Mouse (Mus musculus) embryo, embryonic 11 days (tissue): ENCODE data around the gene Best2.
A peak's percentile ranks its signal among the peaks of the same experiment; 100 is the strongest.

ENCODE experiments used
- DNase-seq: peaks from one replicate; pipeline ENCODE4 v3.0.0-alpha.2; 2015

Best2 gene

DNA sequence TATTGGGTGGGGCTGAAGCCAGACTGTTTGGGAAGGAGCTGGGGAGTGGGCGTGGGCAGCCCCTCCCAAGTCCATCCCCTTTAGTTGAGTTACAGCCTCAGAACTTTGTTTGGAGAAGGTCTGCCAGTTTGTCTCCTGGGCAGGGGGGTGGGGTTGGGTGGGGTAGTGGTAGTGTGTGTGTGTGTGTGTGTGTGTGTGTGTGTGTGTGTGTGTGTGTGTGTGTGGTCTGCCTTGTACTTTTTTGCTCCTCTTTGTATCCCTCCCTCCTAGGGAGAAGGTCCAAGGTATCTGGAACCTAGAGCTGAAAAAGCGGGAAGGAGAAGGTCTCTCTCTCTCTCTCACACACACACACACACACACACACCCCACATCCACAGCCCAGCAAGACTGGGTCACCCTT, at the start of gene Best2:
TSS of gene Best2 (minus strand) at position 101 of the 400 bp plus-strand sequence.
- DNase-seq: no peak

DNA sequence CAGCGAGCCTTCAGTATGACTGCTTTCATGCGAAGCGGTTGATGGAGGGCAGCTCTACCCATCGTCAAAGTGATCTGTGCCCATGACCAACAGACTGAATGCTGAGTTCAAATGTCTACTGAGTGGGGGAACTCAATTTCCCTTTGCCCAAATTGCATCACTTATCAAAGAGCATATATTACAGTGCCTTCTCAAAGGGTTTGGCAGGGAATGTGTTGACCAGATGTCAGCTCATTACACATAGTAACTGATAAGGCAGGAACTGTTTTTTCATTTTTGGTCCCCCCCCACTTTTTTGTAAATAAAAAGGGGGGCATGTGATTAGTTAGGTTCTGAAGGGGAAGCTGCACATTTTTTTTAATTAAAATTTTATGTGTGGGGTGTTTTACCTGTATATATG, 48.3 kb upstream of the Best2 start:
- no peak for DNase-seq

DNA sequence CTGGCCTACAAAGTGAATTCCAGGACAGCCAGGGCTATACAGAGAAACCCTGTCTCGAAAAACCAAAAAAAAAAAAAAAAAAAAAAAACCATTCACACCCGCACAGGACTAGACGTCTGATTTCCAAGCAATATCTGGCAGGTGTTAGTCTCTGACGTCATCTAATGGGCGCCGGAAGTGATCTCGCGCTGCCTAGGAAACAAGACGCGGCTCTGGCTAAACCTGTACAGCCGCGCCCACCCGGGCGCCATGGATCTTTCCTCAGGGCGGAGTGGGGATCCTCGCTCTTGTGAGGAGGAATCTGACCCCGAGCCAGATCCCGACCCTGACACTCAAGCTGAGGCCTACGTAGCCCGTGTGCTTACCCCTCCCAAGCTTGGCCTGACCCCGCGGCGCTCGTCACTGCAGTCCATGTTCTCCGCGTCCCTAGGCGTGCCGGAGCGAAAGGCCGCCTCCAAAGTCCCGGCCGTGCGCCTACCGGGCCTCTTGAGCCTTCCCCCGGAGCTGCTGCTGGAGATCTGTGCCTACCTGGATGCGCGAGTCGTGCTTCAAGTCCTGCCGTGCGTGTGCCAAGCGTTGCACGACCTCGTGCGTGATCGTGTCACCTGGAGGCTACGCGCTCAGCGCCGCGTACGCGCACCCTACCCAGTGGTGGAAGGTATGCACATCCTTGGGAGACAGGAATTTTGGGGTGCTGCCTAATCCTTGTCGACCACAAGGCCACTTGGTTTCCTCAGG, 45.7 kb upstream of the Best2 start, which contains the start of gene Fbxw9:
TSS of gene Fbxw9 (plus strand) at position 177 of the 738 bp plus-strand sequence.
- DNase-seq: peak; percentile 94

DNA sequence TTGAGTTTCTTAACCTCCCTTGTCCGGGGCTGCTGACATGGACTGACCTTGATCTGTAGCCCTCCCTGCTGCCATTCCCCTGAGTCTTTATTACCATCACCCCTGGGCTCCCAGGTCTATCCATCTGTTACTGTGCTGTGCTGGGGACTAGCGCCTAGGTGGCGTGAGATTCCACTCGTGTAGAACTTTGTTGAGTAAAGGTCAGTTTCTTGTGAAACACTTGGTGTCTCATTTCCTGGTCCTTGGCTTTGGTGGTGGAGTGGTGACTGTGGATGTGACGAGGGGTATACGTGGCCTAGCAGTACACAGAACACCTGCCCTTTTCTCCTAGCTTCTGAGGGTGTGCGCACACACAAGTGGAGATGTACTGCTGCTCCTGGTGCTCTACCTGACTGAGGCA, 43.0 kb upstream of the Best2 start:
- no peak for DNase-seq

DNA sequence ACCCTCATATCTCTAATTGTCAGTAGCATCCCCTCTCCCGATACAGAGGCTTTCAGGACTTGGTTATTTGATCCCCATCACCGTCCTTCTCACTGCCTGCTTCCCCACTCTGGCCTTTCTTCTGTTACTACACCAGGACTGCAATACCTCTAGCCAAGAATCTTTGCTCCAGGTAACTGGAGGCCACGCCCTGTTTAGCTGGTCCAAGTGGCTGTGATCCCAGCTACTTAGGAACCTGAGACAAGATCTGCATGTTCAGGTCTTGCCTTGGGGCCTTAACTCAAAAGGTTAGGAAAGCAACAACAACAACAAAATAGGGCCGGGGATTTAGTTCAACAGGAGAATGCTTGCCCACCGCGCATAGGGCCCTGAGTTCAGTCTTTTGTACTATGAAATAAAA, 29.3 kb upstream of the Best2 start:
- no peak for DNase-seq

DNA sequence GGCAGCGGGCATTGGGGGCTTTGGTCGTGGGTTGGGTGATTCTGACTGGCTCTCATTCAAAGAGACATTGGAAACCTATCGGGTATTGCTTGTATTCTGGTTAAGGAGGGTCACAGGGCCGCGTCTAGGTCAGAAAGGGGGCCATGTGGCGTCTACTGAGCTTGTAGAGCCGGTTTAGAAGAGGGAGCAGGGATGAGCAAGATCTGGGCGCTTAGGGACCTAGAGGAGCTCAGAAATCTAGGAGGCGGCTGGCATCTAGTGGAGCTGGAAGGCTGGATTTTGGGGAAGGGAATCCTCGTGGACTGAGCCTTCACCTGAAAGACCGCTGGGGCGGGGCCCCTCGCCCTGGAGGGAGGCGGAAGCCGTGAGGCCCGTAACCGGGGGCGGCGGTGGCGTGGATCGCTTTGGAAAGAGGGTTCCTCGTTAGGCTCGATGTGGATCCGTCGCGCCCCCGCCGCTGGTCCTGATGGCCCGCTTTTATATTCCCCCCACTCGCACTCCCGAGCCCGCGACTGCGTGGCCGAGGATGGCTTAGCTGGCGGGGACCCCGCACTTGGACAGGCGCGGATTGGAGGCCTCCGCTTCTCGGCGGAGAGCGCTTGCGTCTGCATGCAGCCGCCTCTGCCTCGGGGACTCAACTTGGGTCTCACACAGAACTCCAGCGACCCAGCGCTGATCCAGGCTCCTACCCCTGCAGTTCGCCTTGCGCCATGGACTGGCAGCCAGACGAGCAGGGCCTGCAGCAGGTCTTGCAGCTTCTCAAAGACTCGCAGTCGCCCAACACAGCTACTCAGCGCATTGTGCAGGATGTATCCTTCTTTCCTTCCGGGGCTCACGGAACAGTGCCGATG, 23.6 kb upstream of the Best2 start:
- DNase-seq: peak; percentile 69

DNA sequence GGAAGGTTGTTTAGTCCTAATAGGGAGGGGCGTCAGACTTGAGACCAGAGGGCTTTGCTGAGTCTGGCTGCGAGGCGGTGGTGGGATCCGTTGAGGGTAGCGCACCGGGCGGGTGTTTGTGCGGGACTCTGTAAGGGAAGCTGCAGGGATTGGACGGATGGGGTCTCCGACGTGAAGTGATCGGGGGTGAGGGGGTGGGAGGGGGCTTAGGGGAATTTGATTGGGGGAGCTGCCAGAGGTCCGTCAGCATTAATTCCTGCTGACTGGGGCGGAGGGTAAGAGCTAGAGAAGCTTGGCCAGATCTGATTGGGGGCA, 23.0 kb upstream of the Best2 start:
- peak; percentile 81 for DNase-seq

DNA sequence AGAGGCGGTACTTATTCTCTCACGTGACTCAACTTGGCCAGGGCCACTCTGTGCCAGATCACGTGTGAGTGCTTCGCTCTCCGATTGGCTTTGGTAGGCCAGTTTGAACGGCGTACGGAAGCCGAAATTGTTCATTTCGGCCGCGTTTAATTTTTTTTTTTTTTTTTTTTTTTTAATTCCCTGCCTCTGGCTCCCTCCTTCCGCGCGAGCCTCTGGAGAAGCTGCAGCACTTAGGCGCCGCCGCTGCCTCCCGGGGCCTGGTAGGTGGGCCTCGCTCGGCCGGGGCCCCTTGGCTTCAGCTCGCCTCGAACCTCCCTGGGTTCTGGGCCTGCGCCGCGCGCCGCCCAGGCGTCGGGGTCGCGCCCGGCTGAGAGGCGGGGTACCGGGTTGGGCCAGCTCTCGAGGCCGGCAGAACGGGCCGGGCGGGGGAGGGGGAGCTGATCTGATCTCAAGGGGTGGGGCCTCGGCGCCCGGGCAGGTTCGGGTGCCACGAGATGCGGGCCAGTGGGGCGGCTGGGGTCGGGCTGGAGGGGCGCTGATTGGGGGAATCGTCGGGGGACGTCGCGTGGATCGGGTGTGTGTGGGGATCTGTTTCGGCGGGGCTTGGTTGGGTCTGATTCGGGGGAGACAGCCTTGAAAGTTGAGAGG, 22.5 kb upstream of the Best2 start, which contains the start of gene Tnpo2:
TSS of gene Tnpo2 (plus strand) at position 198 of the 648 bp plus-strand sequence.
- peak; percentile 96 for DNase-seq

DNA sequence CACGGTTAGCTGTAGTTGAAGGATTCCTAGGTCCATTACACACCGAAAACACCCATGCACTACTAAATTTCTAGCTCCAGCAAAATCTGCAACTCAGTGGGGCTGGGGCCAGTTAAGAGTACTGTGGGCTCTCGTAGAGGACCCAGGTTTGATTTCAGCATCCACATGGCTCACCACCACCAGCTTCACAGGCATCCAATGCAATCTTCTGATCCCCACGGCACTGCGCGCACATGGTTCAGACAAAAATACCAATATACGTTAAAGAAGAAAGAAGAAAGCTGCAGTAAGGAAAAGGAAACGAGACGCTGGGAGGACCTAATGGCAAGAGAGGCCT, 22.0 kb upstream of the Best2 start:
- DNase-seq: no peak

DNA sequence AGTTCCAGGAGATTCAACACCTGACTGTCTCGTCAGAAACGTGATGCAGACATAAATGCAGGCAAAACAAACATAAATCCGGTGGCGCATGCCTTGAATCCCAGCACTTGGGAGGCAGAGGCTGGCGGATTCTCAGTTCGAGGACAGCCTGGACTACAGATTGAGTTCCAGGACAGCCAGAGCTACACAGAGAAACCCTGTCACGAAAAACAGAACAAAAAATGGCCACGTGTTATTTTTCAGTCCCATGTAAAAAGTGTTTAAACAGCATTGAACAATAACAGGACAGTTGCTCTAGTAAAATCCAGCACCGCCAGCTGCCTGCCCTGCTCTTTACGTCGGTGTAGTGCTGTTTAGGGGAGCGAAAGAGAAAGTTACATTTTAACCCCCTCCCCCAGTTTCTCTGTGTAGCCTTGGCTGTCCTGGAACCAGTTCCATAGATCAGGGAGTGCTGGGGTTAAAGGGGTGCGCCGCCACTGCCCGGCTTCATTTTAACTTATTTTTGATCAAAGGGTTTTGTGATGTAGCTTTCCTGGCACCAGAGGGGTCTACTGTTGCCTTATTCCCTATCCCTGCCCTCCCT, 21.5 kb upstream of the Best2 start:
- DNase-seq: peak; percentile 32

DNA sequence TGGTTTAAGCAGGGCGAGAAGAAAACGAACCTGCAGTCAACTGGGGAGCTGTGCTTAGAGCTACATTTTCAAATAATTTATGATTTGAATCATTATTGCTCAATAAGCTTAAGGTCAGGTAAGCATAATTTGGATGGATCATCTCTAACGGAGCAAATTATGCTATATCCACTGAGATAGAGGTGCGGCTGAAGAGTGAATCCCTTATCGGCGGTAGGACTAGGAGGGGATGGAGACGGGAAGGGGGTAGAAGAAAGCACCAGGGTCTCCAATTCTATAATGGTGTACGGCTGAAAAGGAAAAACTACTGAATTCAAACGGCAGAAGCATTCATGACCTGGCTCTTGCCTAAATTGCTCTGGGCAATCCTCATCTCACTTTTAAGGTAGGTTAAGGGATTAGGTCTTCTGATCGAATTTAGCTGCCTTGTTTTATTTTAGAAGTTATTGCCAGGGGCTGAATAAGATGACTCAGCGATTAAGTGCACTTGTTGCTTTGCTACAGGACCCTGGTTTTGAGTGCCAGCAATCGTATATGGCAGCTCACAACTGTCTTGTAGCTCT, 20.9 kb upstream of the Best2 start:
- no peak for DNase-seq

DNA sequence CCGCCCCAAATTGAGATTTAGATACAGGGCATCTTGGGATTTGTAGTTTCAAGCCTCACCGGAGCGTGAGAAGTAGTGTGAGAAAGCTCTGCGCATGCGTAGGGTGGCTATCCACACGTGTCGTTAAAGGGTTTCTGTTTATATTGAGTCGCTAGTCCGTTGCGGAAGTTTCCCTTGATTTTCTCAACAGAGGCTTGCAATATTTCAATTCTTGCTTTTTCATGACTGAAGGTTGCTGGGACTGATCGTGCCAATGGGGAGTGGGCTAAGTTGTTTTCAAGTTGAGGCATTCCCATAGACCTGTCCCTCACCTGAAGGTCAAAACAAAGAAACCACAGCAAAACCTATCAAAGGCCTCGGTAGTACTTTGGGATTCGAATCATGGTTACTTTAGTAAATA, 20.4 kb upstream of the Best2 start:
- DNase-seq: peak; percentile 91

DNA sequence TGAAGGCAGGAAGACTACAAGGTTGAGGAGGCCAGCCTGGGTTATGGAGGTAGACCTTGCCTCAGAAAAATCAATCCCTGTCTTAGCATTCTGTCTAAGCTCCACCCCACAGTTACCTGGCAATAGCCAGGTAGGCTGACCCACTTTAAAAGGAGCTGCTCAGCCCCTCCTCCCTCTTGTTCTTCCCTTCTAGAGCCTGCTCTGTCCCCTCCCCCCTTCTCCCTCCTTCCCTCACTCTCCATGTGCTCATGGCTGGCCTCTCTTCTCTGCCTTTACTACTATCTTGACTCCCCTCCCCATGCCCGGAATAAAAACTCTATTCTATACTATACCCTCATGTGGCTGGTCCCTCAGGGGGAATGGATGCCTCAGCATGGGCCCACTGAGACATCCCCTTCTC, 19.5 kb upstream of the Best2 start:
- no peak for DNase-seq

DNA sequence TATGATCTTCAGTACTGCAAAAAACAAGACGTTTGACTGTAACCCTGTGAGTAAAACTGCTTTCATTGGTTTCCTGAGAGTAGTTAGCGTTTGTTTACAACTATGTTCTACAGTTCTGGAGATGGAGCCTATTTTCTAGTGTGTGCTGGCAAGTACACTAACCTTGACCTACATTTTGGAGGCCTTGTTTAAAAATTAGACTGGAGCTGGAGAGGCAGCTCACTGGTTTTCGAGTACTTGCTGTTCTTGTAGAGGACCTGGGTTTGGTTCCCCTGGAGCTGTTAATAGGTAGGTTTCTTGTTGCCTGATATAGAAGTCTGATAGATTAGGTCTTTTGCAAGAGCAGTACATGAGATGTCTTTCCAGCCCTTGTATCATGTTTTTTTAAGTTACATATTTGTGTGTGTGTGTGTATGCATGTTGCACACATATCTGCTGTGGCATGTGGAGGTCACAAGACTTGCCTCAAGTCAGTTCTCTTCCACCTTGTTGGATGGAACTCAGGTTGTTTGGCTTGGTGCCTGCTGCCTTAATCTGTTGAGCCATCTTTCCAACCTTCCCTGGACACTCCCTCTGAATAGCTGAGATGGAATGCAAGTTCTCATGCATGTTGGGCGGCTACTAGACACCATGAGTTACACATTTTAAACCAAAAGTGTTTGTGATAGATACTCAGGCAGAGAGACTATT, 18.4 kb upstream of the Best2 start:
- DNase-seq: no peak

DNA sequence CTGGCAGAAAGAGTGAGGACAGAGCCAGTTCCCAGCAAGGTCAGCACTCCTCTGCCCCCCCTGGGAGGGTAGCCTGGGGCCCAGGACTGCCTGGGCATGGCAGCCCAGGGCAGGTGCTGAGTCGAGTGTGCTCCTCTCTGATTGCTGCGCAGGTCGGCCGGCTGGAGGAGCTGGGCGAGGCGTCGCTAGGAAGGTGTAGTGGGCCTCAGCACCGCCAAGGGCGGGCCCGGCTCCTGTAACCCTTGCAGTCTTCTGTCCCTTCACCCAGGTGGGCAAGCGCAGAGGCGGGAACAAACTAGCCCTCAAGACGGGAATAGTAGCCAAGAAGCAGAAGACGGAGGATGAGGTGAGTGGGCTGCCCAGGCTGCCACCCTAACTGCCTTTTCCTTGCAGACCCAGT, 14.9 kb upstream of the Best2 start:
- no peak for DNase-seq

DNA sequence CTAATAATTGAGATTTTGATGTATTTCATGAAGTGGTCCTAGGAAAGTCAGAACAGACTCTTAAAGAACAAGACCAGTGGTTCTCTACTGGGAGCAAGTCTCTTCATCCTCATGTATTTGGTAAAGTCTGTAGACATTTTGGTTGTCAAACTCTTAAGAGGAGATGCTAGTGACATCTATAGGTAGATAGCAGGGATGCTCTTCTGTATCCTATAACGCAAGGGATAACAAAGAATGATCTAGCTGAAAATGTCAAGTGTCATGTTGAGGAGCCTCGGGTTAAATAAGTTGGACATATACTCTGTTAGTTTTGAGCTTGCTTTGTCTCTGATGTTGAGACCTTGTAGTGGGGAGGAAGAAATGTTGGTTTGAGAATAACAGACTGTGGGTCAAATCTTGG, 13.6 kb upstream of the Best2 start:
- DNase-seq: no peak

DNA sequence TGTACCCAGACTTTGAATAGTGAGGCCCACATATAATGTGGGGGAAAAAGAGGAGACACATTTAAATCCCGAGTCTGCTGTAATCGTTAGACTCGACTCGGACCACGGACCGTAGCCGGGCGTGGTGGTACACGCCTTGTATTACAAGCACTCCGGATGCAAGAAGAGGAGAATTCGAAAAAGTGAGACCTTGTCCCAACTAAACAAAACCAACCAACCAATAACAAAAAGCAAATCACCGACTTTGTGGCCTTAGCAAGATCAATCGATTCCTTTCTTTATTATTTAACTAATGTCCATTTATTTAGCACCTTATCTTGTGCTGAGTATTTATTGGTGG, 13.2 kb upstream of the Best2 start:
- peak; percentile 36 for DNase-seq

DNA sequence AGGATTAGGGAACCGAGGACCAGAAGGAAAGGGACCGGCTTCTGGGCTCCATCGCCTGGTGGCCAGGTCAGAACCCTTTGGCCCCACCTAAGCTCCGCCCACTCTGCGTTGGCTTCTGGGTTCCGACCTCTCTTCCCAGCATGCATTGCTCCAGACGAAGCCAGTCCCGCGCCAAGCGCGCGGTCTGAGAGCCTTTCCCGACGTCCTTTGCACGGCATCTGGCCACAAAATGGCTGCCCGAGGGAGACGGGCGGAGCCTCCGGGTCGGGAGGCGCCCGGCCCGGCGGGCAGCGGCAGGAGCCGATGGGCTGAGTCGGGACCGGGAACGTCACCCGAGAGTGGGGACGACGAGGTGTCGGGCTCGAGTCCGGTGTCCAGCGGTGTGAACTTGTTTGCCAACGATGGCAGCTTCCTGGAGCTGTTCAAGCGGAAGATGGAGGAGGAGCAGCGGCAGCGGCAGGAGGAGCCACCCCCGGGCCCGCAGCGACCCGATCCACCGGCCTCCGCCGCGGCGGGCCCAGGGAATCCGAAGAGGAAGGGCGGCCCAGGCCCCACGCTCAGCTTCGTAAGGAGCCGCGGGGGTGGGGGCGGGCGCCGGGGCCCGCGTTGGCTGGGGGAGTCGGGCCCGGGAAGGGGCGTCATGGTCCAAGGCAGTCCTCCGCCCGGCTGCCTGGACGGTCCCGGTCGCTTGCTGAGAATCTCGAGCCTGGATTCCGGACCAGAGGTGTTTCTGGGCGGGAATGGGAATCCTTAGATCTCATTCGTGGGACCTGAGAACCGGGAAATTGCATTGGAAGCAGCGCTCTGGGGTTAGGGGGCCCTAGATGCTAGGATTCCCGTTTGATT, 12.6 kb upstream of the Best2 start, which contains the start of gene Trir:
TSS of gene Trir (plus strand) at position 154 of the 846 bp plus-strand sequence.
- DNase-seq: peak; percentile 99

DNA sequence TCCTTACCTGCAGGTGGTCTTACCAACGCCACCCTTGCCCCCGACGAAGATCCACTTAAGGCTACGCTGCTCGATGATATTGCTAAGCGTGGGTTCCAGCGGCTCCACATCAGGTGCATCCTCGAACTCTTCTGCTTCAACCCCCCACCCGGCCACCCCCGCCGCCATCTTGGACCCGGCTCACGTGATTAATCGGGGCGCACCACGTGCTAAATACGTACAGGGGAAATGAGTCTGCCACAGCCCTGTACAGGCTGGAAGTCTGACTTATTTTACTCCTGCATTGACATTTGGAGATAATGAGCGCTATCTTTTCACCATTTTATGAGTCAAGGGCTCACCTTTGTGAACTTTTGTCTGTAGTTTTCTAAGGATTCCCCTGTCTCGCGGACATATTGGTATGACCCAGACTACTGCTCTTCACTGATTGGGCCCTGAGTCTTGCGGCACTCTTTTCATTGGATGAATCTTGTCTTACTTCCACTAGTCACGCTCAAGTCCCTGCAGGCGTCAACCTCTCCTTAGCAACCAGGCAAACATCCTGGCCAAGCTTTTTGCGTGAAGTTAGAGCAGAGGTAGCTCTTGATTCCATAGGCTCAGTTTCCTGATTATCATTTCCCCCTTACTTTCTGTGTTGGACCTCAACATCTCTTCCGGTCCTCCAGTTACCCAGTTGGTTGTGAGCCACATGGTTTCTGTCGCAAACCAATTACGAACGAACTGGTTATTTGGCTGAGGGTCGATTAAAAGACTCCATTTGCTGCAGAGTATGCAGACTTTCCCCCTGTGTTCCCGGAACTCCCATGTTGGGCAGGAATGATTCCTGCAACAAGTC, 11.0 kb upstream of the Best2 start, which contains the start of gene Asna1:
TSS of gene Asna1 (minus strand) at position 184 of the 835 bp plus-strand sequence.
- DNase-seq: peak; percentile 95

DNA sequence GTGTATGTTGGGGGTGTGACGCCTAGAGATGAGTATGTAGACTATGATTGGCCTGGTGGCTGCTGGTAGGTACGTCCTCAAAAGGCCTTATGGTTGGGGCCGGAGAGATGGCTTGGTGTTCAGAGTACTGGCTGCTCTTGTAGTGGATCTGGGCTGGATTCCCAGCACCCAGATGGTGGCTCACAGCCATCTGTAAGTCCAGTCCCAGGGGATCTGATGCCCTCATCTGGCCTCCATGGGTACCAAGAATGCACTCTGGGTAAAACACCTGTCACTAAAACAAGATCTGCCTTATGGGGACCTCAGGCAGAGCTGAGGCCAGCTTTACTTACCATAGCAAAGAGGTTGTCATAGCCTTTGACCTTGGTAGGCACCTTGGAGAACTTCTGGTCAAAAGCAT, 9.5 kb upstream of the Best2 start:
- DNase-seq: no peak
